In genomic region chr9:101422006-101422405, GRCm38 (mm10) we compare ENCODE assay signal across 16 mouse cellular contexts.
A peak's percentile ranks its signal among the peaks of the same experiment; 100 is the strongest.
DNase-seq lines count a peak whose midpoint lies in the region; ATAC-seq and TF ChIP-seq lines count a peak whose summit lies in the region.
"Had no signal": no experiment of that assay in that cellular context is flagged by ENCODE, and none has a peak within 500 bp of the region (broad histone marks: within the 10 kb centered on the region; RNA-seq: fewer than 3 reads in every experiment).

No protein-coding gene starts in this region.

- no peak overlapping the region for H3K27ac ChIP-seq in kidney, embryonic 14.5 days (ENCODE audit: low read depth, low read length)
- no peak overlapping the region for H3K27ac ChIP-seq in embryonic facial prominence, embryonic 10.5 days (replicated peaks)
- no peak overlapping the region for H3K27ac ChIP-seq in limb, embryonic 14.5 days (replicated peaks; ENCODE audit: low read depth, low read length)
- H3K27ac ChIP-seq in midbrain, embryonic 13.5 days = no peak overlapping the region
- H3K27ac ChIP-seq in liver, postnatal 0 days (ENCODE audit: low read depth) = no peak overlapping the region
- H3K27ac ChIP-seq: forebrain, embryonic 12.5 days; heart, adult 2 months; hindbrain, embryonic 12.5 days had no signal

- no peaks in the 10 kb centered on the region for H3K27me3 ChIP-seq in kidney, embryonic 14.5 days (ENCODE audit: control insufficient read depth, insufficient read depth, low read length)
- H3K27me3 ChIP-seq in embryonic facial prominence, embryonic 10.5 days (replicated peaks; ENCODE audit: low read depth, poor library complexity, severe bottlenecking) = no peaks in the 10 kb centered on the region
- H3K27me3 ChIP-seq in limb, embryonic 14.5 days (ENCODE audit: control insufficient read depth, insufficient read depth, low read length) = no peaks in the 10 kb centered on the region
- H3K27me3 ChIP-seq in midbrain, embryonic 13.5 days = no peaks in the 10 kb centered on the region
- no peaks in the 10 kb centered on the region for H3K27me3 ChIP-seq in liver, postnatal 0 days (ENCODE audit: insufficient read depth, low read length)
- H3K27me3 ChIP-seq: forebrain, embryonic 12.5 days; hindbrain, embryonic 12.5 days; megakaryocyte, embryonic 14.5 days had no signal

- no peak overlapping the region for H3K4me2 ChIP-seq in kidney, embryonic 14.5 days (replicated peaks; ENCODE audit: low read depth, low read length)
- 0 out of 2 replicates have a peak overlapping the region, but pooled peaks have one; percentile 7 for H3K4me2 ChIP-seq in limb, embryonic 14.5 days (replicated peaks; ENCODE audit: low read depth, low read length, severe bottlenecking)
- no peak overlapping the region for H3K4me2 ChIP-seq in midbrain, embryonic 13.5 days (replicated peaks)
- H3K4me2 ChIP-seq in liver, postnatal 0 days (ENCODE audit: low read depth, low read length) = no peak overlapping the region
- H3K4me2 ChIP-seq: forebrain, embryonic 12.5 days; hindbrain, embryonic 12.5 days had no signal

- no peak overlapping the region for H3K4me3 ChIP-seq in kidney, embryonic 14.5 days (ENCODE audit: low read length)
- no peak overlapping the region for H3K4me3 ChIP-seq in embryonic facial prominence, embryonic 10.5 days
- no peak overlapping the region for H3K4me3 ChIP-seq in limb, embryonic 14.5 days (replicated peaks; ENCODE audit: low read length)
- no peak overlapping the region for H3K4me3 ChIP-seq in midbrain, embryonic 13.5 days (replicated peaks)
- no peak overlapping the region for H3K4me3 ChIP-seq in liver, postnatal 0 days (ENCODE audit: low read depth, low read length)
- H3K4me3 ChIP-seq: forebrain, embryonic 12.5 days; heart, adult 2 months; hindbrain, embryonic 12.5 days; megakaryocyte, embryonic 14.5 days had no signal

- DNase-seq in kidney, adult 11 months = no peak
- DNase-seq in MN1 (ENCODE audit: low spot score) = peak; percentile 44
- DNase-seq in embryonic facial prominence, embryonic 10.5 days (ENCODE audit: low spot score) = peak; percentile 15
- DNase-seq in limb, embryonic 14.5 days (ENCODE audit: low spot score) = peak; percentile 69
- DNase-seq in liver, postnatal 0 days = no peak
- DNase-seq: adrenal gland, adult 8-10 months; cerebellum, adult 9-10 months; gastrocnemius, postnatal 14 days; heart, adult 2 months; lung, adult 18-20 months; lung, postnatal 14 days had no signal

- H3K9ac ChIP-seq in kidney, embryonic 14.5 days (ENCODE audit: low read depth, low read length) = no peak overlapping the region
- no peak overlapping the region for H3K9ac ChIP-seq in limb, embryonic 14.5 days (ENCODE audit: low read depth, low read length, severe bottlenecking)
- no peak overlapping the region for H3K9ac ChIP-seq in midbrain, embryonic 13.5 days (replicated peaks)
- H3K9ac ChIP-seq in liver, postnatal 0 days (replicated peaks) = no peak overlapping the region
- H3K9ac ChIP-seq: forebrain, embryonic 12.5 days; hindbrain, embryonic 12.5 days had no signal

- no peak for TF ChIP-seq CTCF in liver, postnatal 0 days (IDR thresholded peaks at IDR 0.05; ENCODE audit: low read depth)

- H3K4me1 ChIP-seq in kidney, embryonic 14.5 days (ENCODE audit: control insufficient read depth, insufficient read depth, low read length) = no peaks in the 10 kb centered on the region
- H3K4me1 ChIP-seq in embryonic facial prominence, embryonic 10.5 days = no peaks in the 10 kb centered on the region
- H3K4me1 ChIP-seq in limb, embryonic 14.5 days (ENCODE audit: control insufficient read depth, insufficient read depth, low read length) = peaks cover 12% of the 10 kb centered on the region
- peaks cover 16% of the 10 kb centered on the region for H3K4me1 ChIP-seq in midbrain, embryonic 13.5 days (replicated peaks)
- H3K4me1 ChIP-seq in liver, postnatal 0 days (ENCODE audit: insufficient read depth) = no peaks in the 10 kb centered on the region
- H3K4me1 ChIP-seq: megakaryocyte, embryonic 14.5 days had no signal

- H3K36me3 ChIP-seq in kidney, embryonic 14.5 days (ENCODE audit: control insufficient read depth, insufficient read depth, low read length) = no peaks in the 10 kb centered on the region
- H3K36me3 ChIP-seq in embryonic facial prominence, embryonic 10.5 days (replicated peaks) = no peaks in the 10 kb centered on the region
- no peaks in the 10 kb centered on the region for H3K36me3 ChIP-seq in limb, embryonic 14.5 days (ENCODE audit: control insufficient read depth, insufficient read depth, low read length)
- H3K36me3 ChIP-seq in midbrain, embryonic 13.5 days = no peaks in the 10 kb centered on the region
- no peaks in the 10 kb centered on the region for H3K36me3 ChIP-seq in liver, postnatal 0 days (replicated peaks; ENCODE audit: insufficient read depth, low read length)
- H3K36me3 ChIP-seq: forebrain, embryonic 12.5 days; hindbrain, embryonic 12.5 days had no signal

- no peaks in the 10 kb centered on the region for H3K9me3 ChIP-seq in kidney, embryonic 14.5 days (ENCODE audit: control insufficient read depth, low read length)
- no peaks in the 10 kb centered on the region for H3K9me3 ChIP-seq in embryonic facial prominence, embryonic 10.5 days
- H3K9me3 ChIP-seq in limb, embryonic 14.5 days (ENCODE audit: control insufficient read depth, low read length) = no peaks in the 10 kb centered on the region
- H3K9me3 ChIP-seq in midbrain, embryonic 13.5 days = no peaks in the 10 kb centered on the region
- H3K9me3 ChIP-seq in liver, postnatal 0 days (ENCODE audit: low read length) = no peaks in the 10 kb centered on the region
- H3K9me3 ChIP-seq: forebrain, embryonic 12.5 days; hindbrain, embryonic 12.5 days had no signal

- TF ChIP-seq EP300 in liver, postnatal 0 days (IDR thresholded peaks at IDR 0.05; ENCODE audit: low read depth) = no peak

- no peak for TF ChIP-seq POLR2A in limb, embryonic 14.5 days (IDR thresholded peaks at IDR 0.05; ENCODE audit: borderline replicate concordance, extremely low read depth, insufficient read depth, insufficient read length)

- ATAC-seq in kidney, embryonic 14.5 days (ENCODE audit: low FRiP score, low TSS enrichment) = peak; percentile 12; the same call in 1 of the 2 replicates
- peak; percentile 81 for ATAC-seq in limb, embryonic 14.5 days (ENCODE audit: low FRiP score, low read depth)
- no peak for ATAC-seq in midbrain, embryonic 13.5 days
- no peak for ATAC-seq in liver, postnatal 0 days

- WGBS in kidney, embryonic 14.5 days = 62% methylated on average over 11 of the region's 11 CpGs
- 85% methylated on average over 11 of the region's 11 CpGs for WGBS in embryonic facial prominence, embryonic 10.5 days
- WGBS in limb, embryonic 14.5 days = 26% methylated on average over 11 of the region's 11 CpGs
- WGBS in midbrain, embryonic 13.5 days = 89% methylated on average over 11 of the region's 11 CpGs
- WGBS in liver, postnatal 0 days (ENCODE audit: insufficient replicate concordance) = 75% methylated on average over 11 of the region's 11 CpGs

Comparison
In these comparisons a context has a peak if more than half of its experiments do, and no peak if none do; other contexts are left out.
1. ATAC-seq: peak in kidney, embryonic 14.5 days (single experiment) and limb, embryonic 14.5 days (single experiment); none in midbrain, embryonic 13.5 days (single experiment) and liver, postnatal 0 days (single experiment).
2. DNase-seq: peak in MN1 (single experiment), embryonic facial prominence, embryonic 10.5 days (single experiment) and limb, embryonic 14.5 days (single experiment); none in kidney, adult 11 months (single experiment) and liver, postnatal 0 days (single experiment).